Mouse (Mus musculus) G1E (cell line): ENCODE measurements around the gene Ehmt2.

Source experiments
- CTCF ChIP-seq: IDR thresholded peaks from 2 replicates; pipeline ENCODE4 v1.5.1; 2012; ENCODE audit warnings: low read depth, low read length, inconsistent platforms, mixed read lengths
- GATA1 ChIP-seq: IDR thresholded peaks from 2 replicates; pipeline ENCODE4 v1.6.1; 2012; ENCODE audit warnings: borderline replicate concordance, low read length, inconsistent platforms, mixed read lengths
- POLR2AphosphoS5 ChIP-seq: IDR thresholded peaks from 2 replicates; pipeline ENCODE4 v1.6.1; 2012; ENCODE audit warnings: low read depth, low read length, inconsistent platforms; ENCODE audit not compliant: insufficient replicate concordance

GRCm38 (mm10) chr17:34916316-34916715, 18.0 kb downstream of the Ehmt2 start:
- TF ChIP-seq CTCF (no peak), GATA1 (no peak), POLR2AphosphoS5 (no peak)
